8 mouse cellular contexts compared by ENCODE assay signal in the genomic region with DNA sequence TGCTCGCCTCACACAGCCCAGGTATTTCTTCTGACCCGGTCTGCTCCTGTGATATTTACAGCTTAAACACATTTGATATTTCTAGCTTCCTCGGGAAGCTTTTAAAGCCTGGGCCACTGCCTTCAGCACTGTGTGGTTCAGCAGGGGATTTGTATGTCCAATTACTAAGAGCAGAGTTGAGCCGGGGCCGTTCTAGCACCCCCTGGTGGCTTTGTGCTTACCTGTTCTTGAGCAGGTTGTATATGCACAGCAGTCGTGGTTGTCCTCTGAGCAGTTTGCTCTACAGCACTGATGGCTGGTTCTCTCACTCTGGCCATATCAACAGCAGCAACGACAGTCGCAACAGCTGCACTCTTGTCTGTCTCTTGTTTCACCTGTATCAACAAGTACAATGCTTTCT. TPM values are rescaled to one million over a fixed set of nuclear protein-coding genes. Genes with fewer than 3 reads are reported as not detected.
A peak's percentile ranks its signal among the peaks of the same experiment; 100 is the strongest.
DNase-seq lines count a peak whose midpoint lies in the region; ATAC-seq and TF ChIP-seq lines count a peak whose summit lies in the region.

No protein-coding gene starts in this region.

- WGBS in forebrain, postnatal 0 days: 28% methylated on average over 8 of the region's 8 CpGs
- 19% methylated on average over 8 of the region's 8 CpGs for WGBS in kidney, adult 2 months
- WGBS in midbrain, embryonic 15.5 days: 28% methylated on average over 8 of the region's 8 CpGs
- 26% methylated on average over 8 of the region's 8 CpGs for WGBS in stomach, embryonic 14.5 days

- no peak overlapping the region for H3K4me3 ChIP-seq in forebrain, postnatal 0 days (ENCODE audit: low read depth, low read length)
- H3K4me3 ChIP-seq in kidney, adult 2 months (ENCODE audit: insufficient read depth, low read depth, low read length): no peak overlapping the region
- no peak overlapping the region for H3K4me3 ChIP-seq in midbrain, embryonic 15.5 days
- no peak overlapping the region for H3K4me3 ChIP-seq in stomach, embryonic 14.5 days (ENCODE audit: low read depth, low read length)

- no peak overlapping the region for H3K9ac ChIP-seq in forebrain, postnatal 0 days
- no peak overlapping the region for H3K9ac ChIP-seq in midbrain, embryonic 15.5 days
- H3K9ac ChIP-seq in stomach, embryonic 14.5 days (replicated peaks; ENCODE audit: low read depth, low read length): no peak overlapping the region

- H3K4me2 ChIP-seq in forebrain, postnatal 0 days (ENCODE audit: low read depth): no peak overlapping the region
- H3K4me2 ChIP-seq in midbrain, embryonic 15.5 days: no peak overlapping the region
- H3K4me2 ChIP-seq in stomach, embryonic 14.5 days (replicated peaks; ENCODE audit: low read depth, low read length): no peak overlapping the region

- intact Hi-C loops in left cerebral cortex, postnatal 4 days (cut with DNase I): loop anchor here (5.0 kb wide), 1 partner anchor 37 kb away; no protein-coding TSS in a partner anchor

- DNase-seq in heart, adult 11 months: peak; percentile 91
- DNase-seq in heart, adult 9 months (ENCODE audit: low spot score in 2 of 2): no peak
- DNase-seq in cerebellum, adult 18-20 months: peak; percentile 60 to 72
- DNase-seq in forebrain, postnatal 0 days: peak; percentile 81
- DNase-seq in kidney, adult 2 months: peak; percentile 79
- peak; percentile 89 for DNase-seq in left cerebral cortex, postnatal 4 days

- H3K27me3 ChIP-seq in forebrain, postnatal 0 days (ENCODE audit: insufficient read depth, low read length): no peaks in the 10 kb centered on the region; the same call in 1 of the 2 replicates
- no peaks in the 10 kb centered on the region for H3K27me3 ChIP-seq in kidney, adult 2 months (replicated peaks; ENCODE audit: control insufficient read depth, insufficient read depth, low read length)
- H3K27me3 ChIP-seq in midbrain, embryonic 15.5 days (replicated peaks): no peaks in the 10 kb centered on the region
- no peaks in the 10 kb centered on the region for H3K27me3 ChIP-seq in stomach, embryonic 14.5 days (ENCODE audit: control insufficient read depth, insufficient read depth, low read length)

- H3K4me1 ChIP-seq in forebrain, postnatal 0 days (ENCODE audit: insufficient read depth): no peaks in the 10 kb centered on the region
- no peaks in the 10 kb centered on the region for H3K4me1 ChIP-seq in kidney, adult 2 months (ENCODE audit: control insufficient read depth, insufficient read depth, low read length)
- H3K4me1 ChIP-seq in midbrain, embryonic 15.5 days: 0 out of 2 replicates have a peak, but pooled peaks cover 2% of the 10 kb centered on the region
- no peaks in the 10 kb centered on the region for H3K4me1 ChIP-seq in stomach, embryonic 14.5 days (ENCODE audit: control insufficient read depth, insufficient read depth, low read length)

- TF ChIP-seq CTCF in forebrain, postnatal 0 days (IDR thresholded peaks at IDR 0.05; ENCODE audit: low read depth): peak; percentile 79
- peak; percentile 73 for TF ChIP-seq CTCF in kidney, adult 2 months (conservative IDR thresholded peaks at IDR 0.05; ENCODE audit: insufficient read depth, insufficient read length, low read depth, low read length)

- no peaks in the 10 kb centered on the region for H3K36me3 ChIP-seq in forebrain, postnatal 0 days (ENCODE audit: insufficient read depth)
- no peaks in the 10 kb centered on the region for H3K36me3 ChIP-seq in kidney, adult 2 months (ENCODE audit: control insufficient read depth, insufficient read depth, low read length)
- H3K36me3 ChIP-seq in midbrain, embryonic 15.5 days (replicated peaks): no peaks in the 10 kb centered on the region
- no peaks in the 10 kb centered on the region for H3K36me3 ChIP-seq in stomach, embryonic 14.5 days (ENCODE audit: control insufficient read depth, insufficient read depth, low read length)

- peak; percentile 78 for ATAC-seq in forebrain, postnatal 0 days
- peak; percentile 75 for ATAC-seq in midbrain, embryonic 15.5 days (replicated peaks)
- peak; percentile 81; the same call in 1 of the 2 replicates for ATAC-seq in stomach, embryonic 14.5 days (ENCODE audit: insufficient number of reproducible peaks, insufficient read depth, low FRiP score, low read depth)

- TF ChIP-seq POLR2A in kidney, adult 2 months (IDR thresholded peaks at IDR 0.05; ENCODE audit: low read depth, low read length): no peak

- no peak overlapping the region for H3K27ac ChIP-seq in forebrain, postnatal 0 days (ENCODE audit: low read depth, low read length)
- H3K27ac ChIP-seq in kidney, adult 2 months (ENCODE audit: insufficient read depth, low read depth, low read length): no peak overlapping the region
- H3K27ac ChIP-seq in midbrain, embryonic 15.5 days: no peak overlapping the region
- H3K27ac ChIP-seq in stomach, embryonic 14.5 days (ENCODE audit: low read length): no peak overlapping the region

- H3K9me3 ChIP-seq in forebrain, postnatal 0 days (ENCODE audit: low read length): no peaks in the 10 kb centered on the region
- no peaks in the 10 kb centered on the region for H3K9me3 ChIP-seq in midbrain, embryonic 15.5 days
- H3K9me3 ChIP-seq in stomach, embryonic 14.5 days (ENCODE audit: control insufficient read depth, low read depth, low read length): no peaks in the 10 kb centered on the region

RNA-seq across cellular contexts. Expression of a gene that starts 13.4 kb away (rescaled TPM):
- total RNA-seq in forebrain, postnatal 0 days (2014; rRNA removed): 0.46 and 0.81 TPM in 2 replicates
- 0.10 and 0.22 TPM in 2 replicates for polyA plus RNA-seq in forebrain, postnatal 0 days (2015; fragmentation: Nextera tagmentation; extraction: Ambion mirVana)
- 0.07 and 1.2 TPM in 2 replicates for polyA plus RNA-seq in kidney, adult 2 months (2012; rRNA removed)
- total RNA-seq in left cerebral cortex, postnatal 4 days (2021): 1 to 10 TPM; 1.5 to 1.6 TPM
- polyA plus RNA-seq in midbrain, embryonic 15.5 days (2015; fragmentation: Nextera tagmentation; extraction: Ambion mirVana): 0.40 and 1.0 TPM in 2 replicates
- polyA plus RNA-seq in stomach, embryonic 14.5 days (2014; fragmentation: Nextera tagmentation; extraction: Ambion mirVana): 0.14 and 0.25 TPM in 2 replicates

Comparison
In these comparisons a context has a peak if more than half of its experiments do, and no peak if none do; other contexts are left out.
1. DNase-seq: peak in heart, adult 11 months (single experiment), cerebellum, adult 18-20 months (2 of 2), forebrain, postnatal 0 days (single experiment), kidney, adult 2 months (single experiment) and left cerebral cortex, postnatal 4 days (single experiment); none in heart, adult 9 months (0 of 2).
2. Peak in every context shown above with its lines, with median percentiles within 50 percentile points of each other: ATAC-seq.